Mouse (Mus musculus): ENCODE measurements at regions not wholly inside any gene's neighbourhood (a gene's known extent, or its start where the extent isn't known, plus 50 kb on each side); places are given as distances from the start of the nearest gene placed in this dataset.

GRCm38 (mm10) chr4:58677701-58678385 is 109.7 kb downstream of the Olfr267 start:
- TF ChIP-seq CTCF (conservative IDR thresholded peaks at IDR 0.05 in 1 of 2, IDR thresholded peaks at IDR 0.05 in 1 of 2; ENCODE audit: low read depth in 2 of 2, low read length in 2 of 2) (no peak), CHD1 (IDR thresholded peaks at IDR 0.05; ENCODE audit: low read depth, low read length) (no peak), KAT2A (IDR thresholded peaks at IDR 0.05; ENCODE audit: insufficient replicate concordance, low read length) (no peak), CHD2 (IDR thresholded peaks at IDR 0.05; ENCODE audit: low read length) (no peak)
